Mouse (Mus musculus) effector memory CD4-positive, alpha-beta T cell, adult 5 months (primary cell): ENCODE measurements around the gene E030018B13Rik. TPM values are rescaled to one million over a fixed set of nuclear protein-coding genes. Genes with fewer than 3 reads are reported as not detected.

Experiments
- polyA plus RNA-seq: library from polyadenylated mRNA; unstranded; fragments of 100-300 nt; shearing (Covaris generic); gene quantifications from one replicate; pipeline ENCODE4 v1.2.1, GENCODE M21; 2017

The E030018B13Rik gene
- polyA plus RNA-seq, result 0.62 TPM

GRCm38 (mm10) chr7:63916268-63916907 is at the start of gene E030018B13Rik:
TSS of gene E030018B13Rik (plus strand) at chr7:63916857.

GRCm38 (mm10) chr7:63938914-63939396 is 22.3 kb downstream of the E030018B13Rik start, which contains the start of gene Klf13:
TSS of gene Klf13 (minus strand) at chr7:63938915.

Other genes with a start within 250 kb of the E030018B13Rik start
- 392 TPM for gene Klf13, start 22.1 kb downstream of the E030018B13Rik start, polyA plus RNA-seq
- 1.6 TPM for gene Trpm1, start 237.0 kb downstream of the E030018B13Rik start, polyA plus RNA-seq